In the genomic region with DNA sequence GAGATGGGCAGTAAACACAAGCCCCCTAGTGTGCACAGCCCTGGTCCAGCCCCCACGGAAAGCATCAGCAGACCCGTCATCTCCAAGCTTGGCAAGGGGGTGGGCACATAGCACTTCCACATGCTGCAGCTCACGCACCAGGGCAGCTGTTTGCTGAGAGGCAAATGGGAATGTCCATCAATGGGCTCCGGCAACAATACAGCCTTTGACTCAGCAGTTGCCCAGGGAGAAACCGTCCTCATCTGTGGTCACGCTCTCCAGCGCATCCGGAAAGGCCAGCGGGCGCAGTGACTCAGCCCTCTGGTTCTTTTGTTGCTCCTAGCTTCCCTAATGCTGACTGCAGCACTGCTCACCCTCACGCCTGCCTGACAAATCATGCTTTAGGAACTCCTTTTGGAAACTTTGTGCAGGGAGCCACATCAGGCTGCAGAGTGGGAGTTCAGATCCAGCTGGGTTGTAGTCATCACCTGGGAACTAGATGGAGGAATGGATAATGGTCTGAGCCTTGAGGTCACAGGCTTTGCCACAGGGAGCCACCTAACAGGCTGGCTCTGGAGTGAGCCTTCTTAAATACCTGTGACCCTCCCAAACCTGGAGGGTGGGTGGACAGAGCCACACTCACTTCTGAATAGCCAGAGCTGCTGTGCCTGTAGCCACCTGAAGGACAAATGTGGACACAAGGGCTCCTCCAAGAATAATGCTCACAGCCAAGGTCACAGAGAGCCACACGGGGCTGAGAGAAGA, we compare ENCODE assay signal across 8 mouse cellular contexts. TPM values are rescaled to one million over a fixed set of nuclear protein-coding genes. Genes with fewer than 3 reads are reported as not detected.
DNase-seq lines count a peak whose midpoint lies in the region; ATAC-seq and TF ChIP-seq lines count a peak whose summit lies in the region.

No protein-coding gene starts in this region.

- DNase-seq in kidney, adult 18-20 months: peak; percentile 29
- no peak for DNase-seq in kidney, adult 11 months
- DNase-seq in heart, adult 9 months (ENCODE audit: low spot score in 2 of 2): peak; percentile 57 to 71
- peak; percentile 41 to 61 for DNase-seq in kidney, postnatal 25 days
- DNase-seq in thymus, adult 18-20 months: no peak

- peaks cover 29% of the 10 kb centered on the region for H3K4me1 ChIP-seq in embryonic facial prominence, embryonic 13.5 days
- peaks cover 10% of the 10 kb centered on the region for H3K4me1 ChIP-seq in lung, embryonic 16.5 days (replicated peaks; ENCODE audit: control insufficient read depth, insufficient read depth, low read length)
- H3K4me1 ChIP-seq in olfactory bulb, adult 2 months (ENCODE audit: control insufficient read depth, insufficient read depth, low read length): peaks cover 14% of the 10 kb centered on the region

- H3K27ac ChIP-seq in embryonic facial prominence, embryonic 13.5 days: no peak overlapping the region
- H3K27ac ChIP-seq in lung, embryonic 16.5 days (ENCODE audit: low read length): no peak overlapping the region
- H3K27ac ChIP-seq in olfactory bulb, adult 2 months (ENCODE audit: insufficient read depth, low read depth, low read length): peak overlapping the region; percentile 46; the same call in 1 of the 2 replicates

- TF ChIP-seq CTCF in olfactory bulb, adult 2 months (IDR thresholded peaks at IDR 0.05; ENCODE audit: insufficient read depth, low read depth, low read length): no peak

- H3K4me2 ChIP-seq in embryonic facial prominence, embryonic 13.5 days: peak overlapping the region; percentile 32
- H3K4me2 ChIP-seq in lung, embryonic 16.5 days (ENCODE audit: low read depth, low read length): no peak overlapping the region

- H3K4me3 ChIP-seq in embryonic facial prominence, embryonic 13.5 days: no peak overlapping the region
- H3K4me3 ChIP-seq in lung, embryonic 16.5 days (ENCODE audit: low read length): no peak overlapping the region
- no peak overlapping the region for H3K4me3 ChIP-seq in olfactory bulb, adult 2 months (ENCODE audit: insufficient read depth, low read depth, low read length)

- H3K9ac ChIP-seq in embryonic facial prominence, embryonic 13.5 days: peak overlapping the region; percentile 46
- H3K9ac ChIP-seq in lung, embryonic 16.5 days (ENCODE audit: low read length): no peak overlapping the region

- no peaks in the 10 kb centered on the region for H3K36me3 ChIP-seq in embryonic facial prominence, embryonic 13.5 days
- H3K36me3 ChIP-seq in lung, embryonic 16.5 days (ENCODE audit: control insufficient read depth, insufficient read depth, low read length): no peaks in the 10 kb centered on the region

- H3K27me3 ChIP-seq in embryonic facial prominence, embryonic 13.5 days: peaks cover 3% of the 10 kb centered on the region; the same call in 1 of the 2 replicates
- no peaks in the 10 kb centered on the region for H3K27me3 ChIP-seq in lung, embryonic 16.5 days (ENCODE audit: control insufficient read depth, insufficient read depth, low read depth, low read length)

- 16% methylated on average over 12 of the region's 12 CpGs for WGBS in embryonic facial prominence, embryonic 13.5 days
- 30% methylated on average over 12 of the region's 12 CpGs for WGBS in lung, embryonic 16.5 days
- 11% methylated on average over 12 of the region's 12 CpGs for WGBS in olfactory bulb, adult 2 months

- ATAC-seq in embryonic facial prominence, embryonic 13.5 days (ENCODE audit: insufficient number of reproducible peaks, insufficient read depth, low FRiP score, low TSS enrichment, low read depth): no peak
- ATAC-seq in lung, embryonic 16.5 days (ENCODE audit: low read depth): peak; percentile 16; the same call in 1 of the 2 replicates

- H3K9me3 ChIP-seq in embryonic facial prominence, embryonic 13.5 days: no peaks in the 10 kb centered on the region
- no peaks in the 10 kb centered on the region for H3K9me3 ChIP-seq in lung, embryonic 16.5 days (ENCODE audit: control insufficient read depth, low read length)

- no peak for TF ChIP-seq POLR2A in olfactory bulb, adult 2 months (IDR thresholded peaks at IDR 0.05; ENCODE audit: insufficient read depth, low read depth, low read length)

RNA-seq across cellular contexts. Expression of a gene that starts 5.6 kb away (rescaled TPM):
- 1.3 and 1.5 TPM in 2 replicates for polyA plus RNA-seq in embryonic facial prominence, embryonic 13.5 days (2015; fragmentation: Nextera tagmentation; extraction: Ambion mirVana)
- 3.1 and 3.8 TPM in 2 replicates for polyA plus RNA-seq in lung, embryonic 16.5 days (2015; fragmentation: Nextera tagmentation; extraction: Ambion mirVana)
- polyA plus RNA-seq in olfactory bulb, adult 2 months (2012; ENCODE audit: insufficient read depth, insufficient read length, low replicate concordance, missing spikeins): not detected in 2 replicates

RNA-seq across cellular contexts. Expression of a gene that starts 22.2 kb away (rescaled TPM):
- polyA plus RNA-seq in embryonic facial prominence, embryonic 13.5 days (2015; fragmentation: Nextera tagmentation; extraction: Ambion mirVana): not detected in 2 replicates
- polyA plus RNA-seq in lung, embryonic 16.5 days (2015; fragmentation: Nextera tagmentation; extraction: Ambion mirVana): not detected in 2 replicates
- polyA plus RNA-seq in olfactory bulb, adult 2 months (2012; ENCODE audit: insufficient read depth, insufficient read length, low replicate concordance, missing spikeins): not detected in 2 replicates

RNA-seq across cellular contexts. Expression of a gene that starts 23.5 kb away (rescaled TPM):
- 33.9 and 35.7 TPM in 2 replicates for polyA plus RNA-seq in embryonic facial prominence, embryonic 13.5 days (2015; fragmentation: Nextera tagmentation; extraction: Ambion mirVana)
- polyA plus RNA-seq in lung, embryonic 16.5 days (2015; fragmentation: Nextera tagmentation; extraction: Ambion mirVana): 70.5 and 78.6 TPM in 2 replicates
- polyA plus RNA-seq in olfactory bulb, adult 2 months (2012; ENCODE audit: insufficient read depth, insufficient read length, low replicate concordance, missing spikeins): not detected in 2 replicates

Comparison
In these comparisons a context has a peak if more than half of its experiments do, and no peak if none do; other contexts are left out.
1. DNase-seq: peak in kidney, adult 18-20 months (single experiment), heart, adult 9 months (2 of 2) and kidney, postnatal 25 days (2 of 2); none in kidney, adult 11 months (single experiment) and thymus, adult 18-20 months (0 of 2).